Mouse (Mus musculus) heart, postnatal 36 days (tissue): Measurements from ENCODE around the gene Smg6. TPM values are rescaled to one million over a fixed set of nuclear protein-coding genes. Genes with fewer than 3 reads are reported as not detected.

Experiments
- DNase-seq, 2 experiments: peaks; one replicate each; pipeline ENCODE4 v3.0.0; 2021 to 2022
- intact Hi-C: fragments of 180-260 bp; cut with DNase I; formaldehyde crosslinking; loops from one replicate; pipeline ENCODE4 v1.15.1; 2025
- total RNA-seq, 2 experiments: library from RNA; stranded (reverse); gene quantifications; 2 replicates each; pipeline ENCODE4 v1.2.3; 2021

The Smg6 gene
- total RNA-seq, 2 experiments from 2014 or later: 18.2 to 21.0 TPM

DNA sequence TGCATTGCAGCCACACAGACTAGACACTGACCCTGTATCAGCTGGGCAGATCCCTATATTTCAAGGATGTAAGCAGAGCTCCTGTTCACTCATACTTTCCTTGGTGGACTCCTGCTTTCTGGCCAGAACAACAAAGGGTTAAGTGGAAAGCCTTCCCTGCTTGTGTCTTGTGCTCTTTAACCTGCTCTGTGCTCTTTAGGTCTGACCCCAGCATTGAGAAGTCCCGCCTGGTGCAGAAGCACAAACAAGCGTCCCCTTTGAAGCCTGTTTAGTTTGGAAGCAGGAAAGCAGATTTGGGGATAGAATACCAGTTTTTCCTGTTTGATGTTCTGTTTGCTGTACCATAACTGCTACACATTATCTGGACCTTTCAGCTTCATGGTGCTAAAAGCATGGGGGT lies 232.3 kb downstream of the Smg6 start:
- intact Hi-C loops: loop anchor here (2.0 kb wide), 1 partner anchor 21 kb away; no protein-coding TSS in a partner anchor

DNA sequence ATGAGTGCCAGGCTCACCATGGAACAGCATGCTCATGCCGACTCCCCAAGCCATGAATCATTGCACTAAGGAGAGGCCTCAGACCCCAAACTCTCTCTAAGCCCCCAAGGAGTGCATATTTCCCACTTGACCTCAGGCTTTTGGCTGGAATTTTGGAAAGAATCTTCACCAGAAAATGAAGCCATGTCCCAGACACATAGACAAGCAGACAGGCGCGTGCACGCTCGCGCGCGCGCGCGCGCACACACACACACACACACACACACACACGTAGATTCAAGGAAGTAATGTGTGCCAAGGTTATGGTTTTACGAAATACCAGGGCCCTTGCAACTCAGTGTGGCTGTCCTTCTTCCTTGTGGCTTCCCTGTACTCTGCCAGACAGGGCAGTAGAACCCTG lies 232.8 kb downstream of the Smg6 start:
- intact Hi-C loops: no loop called here

More for the DNA sequence above, 232.3 kb downstream of the Smg6 start:
- no peak for DNase-seq

DNA sequence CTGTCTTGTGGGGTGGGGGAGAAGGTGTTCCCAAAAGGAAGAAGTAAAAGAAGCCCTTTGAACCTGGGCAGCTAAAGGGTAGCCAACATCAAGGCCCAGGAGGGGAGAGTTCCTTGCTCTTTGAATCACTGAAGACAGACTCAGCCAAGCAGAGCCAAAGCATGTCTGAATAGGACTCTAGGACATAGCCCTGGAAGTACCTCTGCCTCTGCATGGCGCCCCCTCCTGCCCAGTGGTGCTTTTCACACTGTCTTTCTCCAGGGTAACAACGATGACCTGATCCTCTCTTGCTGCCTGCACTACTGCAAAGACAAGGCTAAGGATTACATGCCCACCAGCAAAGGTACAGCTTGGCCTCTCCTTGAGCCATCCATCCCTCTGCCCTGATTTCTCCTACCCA lies 233.9 kb downstream of the Smg6 start:
- peak; percentile 59 to 70 for DNase-seq
- intact Hi-C loops: no loop called here

More for the DNA sequence above, 232.8 kb downstream of the Smg6 start:
- DNase-seq: peak in 1 of 2 experiments; percentile 42

DNA sequence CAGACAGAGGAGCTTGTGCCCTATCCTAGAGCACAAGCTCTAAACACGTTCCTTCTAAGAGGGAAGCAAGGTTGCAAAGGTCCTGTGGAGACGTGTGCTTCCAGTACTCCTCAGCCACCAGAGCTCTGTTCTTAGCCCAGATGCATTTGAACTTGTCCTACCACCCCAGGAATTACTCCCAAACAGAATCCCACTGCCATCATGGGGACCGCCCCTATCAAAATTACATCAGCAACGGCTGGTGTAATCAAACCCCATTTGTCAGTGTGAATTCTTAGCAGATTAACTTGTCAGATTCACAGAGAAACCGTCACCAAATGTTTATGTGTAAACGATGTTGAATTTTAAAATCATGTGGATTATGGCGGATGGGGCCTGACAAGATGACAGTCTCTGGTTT lies 235.3 kb downstream of the Smg6 start:
- DNase-seq: no peak
- intact Hi-C loops: no loop called here

DNA sequence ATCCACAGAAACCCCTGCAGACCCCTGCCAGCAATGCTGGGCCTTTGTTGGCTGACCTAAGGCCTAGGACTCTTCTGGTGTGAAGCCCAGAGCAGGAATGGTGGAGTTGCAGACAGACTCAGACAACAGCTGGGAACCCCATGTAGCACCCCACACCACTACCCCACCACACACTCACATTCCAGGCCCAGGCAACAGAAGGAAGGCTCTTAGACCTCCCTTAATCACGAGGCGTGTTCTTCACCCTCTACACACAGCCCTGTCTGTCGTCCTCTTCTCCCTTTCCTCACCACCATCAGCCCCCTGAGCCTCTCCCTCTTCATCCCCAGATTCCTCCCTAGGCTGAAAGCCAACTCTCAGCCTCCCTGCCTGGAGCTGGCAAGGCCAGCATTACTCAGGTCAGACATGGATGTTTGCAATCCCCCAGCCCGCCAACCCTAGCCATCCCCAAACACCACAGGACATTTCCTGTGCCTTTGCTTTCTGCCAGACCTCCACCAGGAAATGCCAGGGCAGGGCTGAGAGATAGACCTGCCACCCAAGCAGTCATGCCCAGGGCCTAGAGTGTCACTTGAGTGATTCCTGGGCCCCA lies 235.9 kb downstream of the Smg6 start:
- intact Hi-C loops: no loop called here
- peak in 1 of 2 experiments; percentile 47 for DNase-seq

DNA sequence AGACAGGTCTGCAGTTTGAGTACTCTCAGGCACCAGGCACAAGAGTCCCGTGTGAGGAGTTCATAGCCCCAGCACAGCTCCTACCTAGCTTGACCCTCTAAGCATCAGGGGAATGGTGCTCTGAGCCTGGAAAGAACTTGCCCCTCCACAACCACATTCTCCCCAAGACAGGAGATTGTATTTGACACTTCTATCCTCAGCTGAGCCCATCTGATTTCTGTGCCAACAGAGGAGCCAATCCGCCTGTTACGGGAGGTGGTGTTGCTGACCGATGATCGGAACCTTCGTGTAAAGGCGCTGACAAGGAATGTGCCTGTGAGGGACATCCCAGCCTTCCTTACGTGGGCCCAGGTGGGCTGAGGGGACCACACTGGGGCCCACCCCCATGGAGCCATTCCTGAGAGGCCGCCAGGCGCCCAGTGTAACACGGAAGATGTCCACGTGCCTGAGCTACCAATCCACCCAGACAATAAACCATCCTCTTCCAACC lies 237.0 kb downstream of the Smg6 start:
- no peak for DNase-seq
- intact Hi-C loops: no loop called here

DNA sequence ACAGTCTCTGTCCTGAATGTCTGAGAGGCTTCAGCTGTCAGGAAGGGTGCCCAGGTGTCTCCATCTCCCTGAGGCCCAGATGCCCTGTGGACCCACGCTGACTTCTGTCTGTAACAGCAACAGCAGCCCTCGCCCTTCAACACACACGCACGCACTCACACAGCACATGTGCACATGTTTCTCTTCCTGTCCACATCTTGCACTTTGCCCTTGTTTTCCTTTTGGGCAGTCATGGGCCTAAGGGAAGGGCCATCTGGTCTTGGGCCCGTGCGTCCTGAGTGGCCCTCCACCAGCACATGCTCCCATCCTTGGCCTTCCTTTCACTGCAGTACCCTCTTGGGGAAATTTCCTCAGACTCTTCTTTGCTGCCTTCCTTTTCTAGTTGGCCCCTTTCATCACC lies 237.8 kb downstream of the Smg6 start:
- intact Hi-C loops: no loop called here
- peak in 1 of 2 experiments; percentile 37 for DNase-seq

DNA sequence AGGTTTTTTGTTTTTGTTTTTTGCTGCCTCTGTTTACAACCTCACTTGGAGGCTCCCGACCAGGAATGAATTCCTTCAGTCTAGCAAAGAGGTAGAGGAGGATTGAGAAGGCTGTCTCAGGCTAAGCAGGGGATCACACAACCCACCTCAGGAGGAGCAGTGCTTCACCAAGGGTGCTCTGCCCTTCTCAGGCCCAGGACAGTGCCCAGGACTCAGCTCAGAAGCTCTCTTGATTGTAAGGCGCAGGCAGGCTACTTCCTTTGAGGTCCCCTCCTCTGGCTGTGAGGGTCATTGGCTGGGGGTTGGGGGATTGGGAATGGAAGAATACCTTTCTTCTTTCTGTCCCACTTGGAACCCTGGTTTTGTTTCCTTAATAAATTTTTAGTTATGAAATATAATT lies 238.4 kb downstream of the Smg6 start:
- DNase-seq: no peak
- intact Hi-C loops: loop anchor here (2.0 kb wide), 3 partner anchors 29 to 115 kb away; no protein-coding TSS in a partner anchor

DNA sequence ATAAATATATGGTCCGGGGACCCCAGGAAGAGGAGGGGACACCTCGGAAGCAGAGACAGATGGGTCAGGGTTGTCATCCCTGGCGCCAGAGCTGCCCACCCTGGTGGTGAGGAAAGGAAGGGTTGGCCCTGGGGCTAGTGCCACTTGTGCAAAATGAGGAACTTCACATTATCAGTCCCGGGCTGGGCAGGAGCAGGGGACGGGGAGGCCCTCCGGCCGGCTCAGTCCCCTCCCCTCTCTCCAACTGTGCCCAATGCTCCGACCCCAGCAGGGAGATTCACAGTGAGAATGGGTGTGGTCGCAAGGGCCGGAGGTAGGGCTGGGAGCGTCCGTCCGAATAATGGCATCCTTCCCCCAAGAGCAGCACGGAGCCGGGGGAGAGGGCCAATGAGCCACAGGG lies 239.1 kb downstream of the Smg6 start:
- DNase-seq: peak in 1 of 2 experiments; percentile 56
- intact Hi-C loops: loop anchor here (1.0 to 5.0 kb wide), 6 partner anchors 30 to 337 kb away; partner anchors contain the start of genes Smg6 and Srr

DNA sequence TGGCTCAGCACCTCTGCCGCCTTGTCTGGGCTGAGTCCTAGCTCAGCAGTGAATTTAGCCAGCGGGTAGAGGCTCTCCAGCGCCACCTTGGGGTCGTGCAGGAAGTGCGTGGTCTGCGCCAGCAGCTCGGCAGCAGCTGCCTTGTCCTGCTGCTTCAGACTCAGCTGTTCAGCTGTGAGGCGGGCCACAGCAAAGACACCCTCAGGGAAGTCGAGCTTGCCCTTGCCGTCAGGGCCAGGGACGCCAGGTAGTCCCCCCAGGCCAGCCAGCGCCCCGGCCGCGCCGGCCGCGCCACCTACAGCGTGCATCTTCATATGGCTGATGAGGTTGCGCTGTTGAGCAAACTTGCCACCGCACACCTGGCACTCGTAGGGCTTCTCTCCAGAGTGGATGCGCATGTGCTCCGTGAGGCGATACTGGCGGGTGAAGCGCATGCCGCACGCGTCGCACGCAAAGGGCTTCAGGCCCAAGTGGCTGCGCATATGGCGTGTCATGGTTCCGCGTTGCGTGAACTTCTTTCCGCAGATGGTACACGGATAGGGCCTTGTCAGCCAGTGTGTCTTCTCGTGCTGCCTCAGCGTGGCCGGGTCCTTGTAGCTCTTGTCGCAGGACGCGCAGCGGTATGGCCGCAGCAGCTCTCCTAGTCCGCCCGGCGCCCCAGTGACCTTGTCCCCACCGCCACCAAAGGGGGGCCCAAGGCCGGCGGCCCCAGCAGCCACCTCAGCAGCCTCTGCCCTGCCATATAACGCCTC lies 240.0 kb downstream of the Smg6 start:
- intact Hi-C loops: loop anchor here (1.0 to 5.0 kb wide), 6 partner anchors 31 to 338 kb away; partner anchors contain the start of genes Smg6 and Srr
- peak; percentile 92 to 93 for DNase-seq

DNA sequence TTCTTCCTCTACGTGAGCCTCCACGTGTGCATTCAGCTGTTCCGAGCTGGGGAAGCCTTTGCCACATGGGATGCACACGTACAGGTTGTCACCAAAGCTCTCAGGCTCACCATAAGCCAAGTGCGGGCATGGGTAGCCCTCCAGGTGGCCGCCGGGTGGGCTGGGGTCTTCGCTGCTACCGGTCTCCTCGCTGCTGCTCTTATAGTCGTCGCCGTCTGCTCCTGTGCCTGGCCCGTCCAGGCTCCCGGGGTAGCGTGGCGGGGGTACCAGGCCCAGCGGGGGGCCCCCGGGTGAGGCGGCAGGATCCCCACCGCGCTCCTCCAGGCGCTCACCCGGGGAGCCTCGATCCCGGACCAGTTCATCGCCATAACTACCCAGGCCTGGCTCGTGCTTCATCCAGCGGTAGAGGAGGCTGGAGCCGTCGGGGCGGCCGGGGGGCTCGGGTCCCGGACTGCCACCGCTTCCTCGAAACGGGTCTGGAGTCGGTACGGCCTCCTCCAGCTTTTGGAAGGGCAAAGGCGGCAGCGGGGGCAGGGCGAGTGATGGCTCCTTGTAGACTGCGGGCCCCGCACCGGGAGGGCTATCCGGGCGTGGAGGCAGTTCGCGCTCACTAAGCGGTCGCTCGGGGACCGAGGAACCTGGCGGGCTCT lies 240.7 kb downstream of the Smg6 start:
- intact Hi-C loops: loop anchor here (5.0 kb wide), 2 partner anchors 239 to 339 kb away; partner anchors contain the start of genes Smg6 and Srr

DNA sequence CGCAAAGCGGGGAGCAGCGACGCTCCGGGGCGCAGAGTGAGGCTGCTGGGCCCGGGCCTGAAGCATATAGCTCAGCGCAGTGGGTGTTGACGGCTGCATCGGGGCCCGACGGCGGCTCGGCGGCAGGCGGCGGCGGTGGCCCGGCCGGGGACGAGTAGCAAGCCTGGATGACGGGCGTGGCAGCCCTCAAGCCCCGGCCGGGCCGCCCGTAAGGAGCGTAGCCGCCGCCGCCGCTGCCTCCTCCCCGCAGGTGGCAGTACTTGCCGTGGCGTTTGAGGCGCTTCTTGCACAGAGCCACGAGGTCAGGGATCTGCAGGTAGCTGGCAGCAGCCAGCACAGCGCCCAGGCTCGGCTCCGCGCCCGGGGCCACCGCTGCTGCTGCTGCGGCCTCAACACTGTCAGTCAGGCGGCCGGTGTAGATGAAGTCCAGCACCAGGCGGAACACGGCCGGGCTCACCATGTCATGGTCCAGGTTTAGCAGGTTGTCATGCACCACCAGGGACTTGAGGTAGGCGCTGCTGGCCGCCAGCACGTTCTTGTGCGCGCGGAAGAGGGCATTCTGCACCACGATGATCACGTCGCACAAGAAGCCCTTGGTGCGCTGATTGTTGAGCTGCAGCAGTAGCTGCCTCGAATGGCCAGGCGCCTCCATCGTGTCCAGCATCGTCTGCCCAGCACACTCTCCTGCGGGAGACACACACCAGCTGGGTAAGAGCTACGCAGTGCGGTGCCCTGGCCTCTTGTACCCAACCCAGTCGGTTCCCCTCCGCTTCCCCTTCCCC lies 241.4 kb downstream of the Smg6 start:
- DNase-seq: peak in 1 of 2 experiments; percentile 81
- intact Hi-C loops: loop anchor here (5.0 kb wide), 2 partner anchors 240 to 340 kb away; partner anchors contain the start of genes Smg6 and Srr

More for the DNA sequence above, 240.7 kb downstream of the Smg6 start:
- DNase-seq: peak in 1 of 2 experiments; percentile 76

DNA sequence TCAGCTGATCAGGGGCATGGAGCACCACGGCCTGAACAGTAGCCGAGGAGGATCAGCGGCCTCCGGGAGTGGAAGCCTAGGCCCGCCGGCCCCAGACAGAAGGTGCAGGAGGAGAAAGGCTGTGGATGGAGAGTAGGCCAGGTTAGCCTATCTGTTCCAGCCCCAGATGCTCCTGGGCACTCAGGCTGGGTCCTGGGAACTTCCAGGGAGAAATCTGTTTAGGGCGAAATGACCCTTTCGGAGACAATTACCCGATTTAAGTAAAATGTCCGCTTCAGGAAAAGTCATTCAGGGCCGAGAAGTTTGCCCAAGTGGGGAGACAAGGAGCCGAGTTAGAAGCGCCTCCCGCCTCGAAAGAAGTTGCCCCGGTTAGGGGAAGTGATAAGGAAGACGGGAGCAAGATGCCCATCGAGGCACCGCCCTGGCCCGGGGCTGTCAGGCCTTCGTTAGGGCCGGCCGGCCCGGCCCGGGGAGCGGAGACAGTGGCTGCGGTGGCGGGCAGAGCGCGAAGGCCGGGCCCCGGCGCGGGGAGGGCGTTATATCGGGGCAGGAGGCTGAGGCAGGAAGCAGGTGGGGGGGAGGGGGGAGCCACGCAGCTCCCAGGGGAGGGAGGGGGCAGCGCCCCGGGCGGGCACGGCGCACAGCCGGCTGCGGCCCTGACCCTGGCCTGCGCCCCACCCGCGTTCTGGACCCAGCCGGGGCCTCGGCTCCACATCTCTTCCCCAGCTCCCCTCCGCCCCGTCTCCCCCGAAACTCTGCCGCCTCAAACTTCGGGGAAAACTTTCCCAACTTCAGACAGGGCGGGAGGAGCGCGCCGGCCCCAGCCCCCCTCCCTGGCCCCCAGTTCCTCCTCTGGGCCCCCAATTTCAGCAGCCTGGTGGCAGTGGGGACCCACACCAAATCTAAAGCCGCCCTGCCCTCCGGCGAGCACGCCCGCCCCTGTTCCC lies 242.3 kb downstream of the Smg6 start:
- DNase-seq: peak; percentile 72 to 79

DNA sequence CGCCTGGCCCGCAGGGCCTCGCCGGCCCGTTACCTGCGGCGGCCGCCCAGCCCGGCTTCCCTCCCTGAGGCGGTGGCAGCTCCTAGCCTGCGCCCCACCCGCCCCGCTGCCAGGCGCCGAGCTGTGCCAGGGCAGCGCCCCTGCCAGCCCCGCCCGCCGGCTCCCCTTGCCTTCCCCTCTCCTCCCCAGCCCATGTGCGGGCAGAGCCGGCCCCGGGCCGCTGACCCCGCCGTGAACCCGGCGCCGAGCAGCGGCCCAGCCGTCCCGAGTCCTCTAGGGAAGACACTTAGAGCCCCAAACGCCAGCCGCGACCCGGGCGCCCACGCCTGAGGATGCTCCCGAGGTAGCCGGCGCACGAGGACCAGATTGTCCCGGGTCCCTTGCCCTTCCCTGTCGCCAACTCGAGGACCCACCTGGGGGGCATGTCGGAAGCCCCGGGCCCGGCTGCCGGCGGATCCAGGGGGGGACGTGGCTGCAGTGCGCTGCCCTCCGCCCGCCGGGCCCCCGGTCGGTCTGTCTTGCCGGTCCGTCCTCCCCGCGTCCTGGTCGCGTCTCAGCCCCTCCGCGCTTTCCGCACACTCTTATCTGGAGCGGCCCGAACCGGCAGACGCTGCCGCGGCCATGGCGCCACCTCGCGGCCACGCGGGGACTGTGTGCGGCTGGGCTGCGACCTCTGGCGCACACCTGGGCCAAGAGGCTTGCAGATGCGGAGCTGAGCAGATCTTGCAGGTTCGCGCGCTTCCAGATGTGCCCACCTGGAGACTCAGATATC lies 243.2 kb downstream of the Smg6 start:
- DNase-seq: peak; percentile 91 to 93
- intact Hi-C loops: loop anchor here (1.0 to 5.0 kb wide), 4 partner anchors 187 to 341 kb away; partner anchors contain the start of genes Smg6 and Srr

More for the DNA sequence above, 242.3 kb downstream of the Smg6 start:
- intact Hi-C loops: loop anchor here (5.0 kb wide), 2 partner anchors 241 to 341 kb away; partner anchors contain the start of genes Smg6 and Srr

DNA sequence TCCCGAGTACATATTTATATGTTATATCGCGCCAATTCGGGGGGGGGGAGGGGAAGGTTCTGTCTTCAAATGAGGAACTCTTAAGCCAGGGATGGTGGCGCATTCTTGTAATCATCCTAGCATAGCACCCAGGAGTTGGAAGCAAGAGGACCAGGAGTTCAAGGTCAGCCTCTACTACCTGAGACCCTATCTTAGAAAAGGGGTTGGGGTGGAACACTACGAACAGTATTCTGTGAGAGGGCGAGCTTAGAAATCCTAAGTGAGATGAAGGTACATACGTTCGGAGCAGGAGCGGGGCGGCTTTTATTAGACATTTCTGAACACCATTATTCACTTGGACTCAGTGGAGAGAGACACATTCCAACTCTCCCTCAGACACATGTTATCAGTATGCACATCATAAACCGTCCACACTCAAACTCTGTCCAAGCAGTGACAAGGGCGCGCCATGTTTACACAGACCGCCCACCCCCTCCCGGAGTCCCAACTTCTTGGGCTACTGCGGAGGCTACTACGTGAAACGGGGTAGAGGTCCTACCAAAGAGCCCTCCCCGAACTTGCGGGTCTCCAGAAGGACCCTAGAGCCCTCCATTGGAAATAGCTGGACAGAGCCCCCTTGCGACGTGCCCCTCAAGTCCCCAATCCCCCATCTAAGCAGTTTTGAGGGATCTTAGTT lies 243.9 kb downstream of the Smg6 start, which contains the start of gene Hic1:
TSS of gene Hic1 (minus strand) at position 115 of the 676 bp plus-strand sequence.
- intact Hi-C loops: loop anchor here (1.0 to 5.0 kb wide), 4 partner anchors 188 to 342 kb away; partner anchors contain the start of genes Smg6 and Srr
- DNase-seq: no peak

DNA sequence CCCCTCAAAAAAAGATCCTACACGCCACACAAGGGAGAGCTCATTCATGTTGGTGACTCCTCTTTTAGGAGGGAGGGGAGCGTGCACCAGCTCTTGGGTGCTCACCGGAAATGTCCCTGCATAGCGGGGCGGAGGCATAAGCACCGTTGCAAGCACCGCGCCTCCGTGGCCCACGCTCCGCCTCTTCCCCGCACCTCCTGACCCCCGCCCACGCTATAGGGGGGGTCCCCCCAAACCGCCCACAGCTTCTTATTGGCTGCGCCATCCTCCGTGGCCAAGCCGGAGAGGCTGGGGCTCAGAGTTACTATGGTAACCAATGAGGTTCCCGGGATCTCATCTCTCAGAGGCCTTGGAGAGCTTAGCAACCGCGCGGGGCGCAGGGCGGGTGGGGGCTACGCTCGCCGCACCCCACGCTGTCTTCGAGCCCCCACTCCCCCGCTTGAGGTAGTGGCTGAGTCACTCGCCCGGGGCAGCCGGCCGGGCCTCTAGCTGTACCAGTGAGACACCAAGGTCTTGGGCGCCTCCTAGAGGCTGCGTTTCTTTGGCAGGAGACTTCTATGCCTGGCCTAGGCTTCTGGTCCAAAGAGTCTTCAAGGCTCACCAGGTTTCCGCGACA lies 244.6 kb downstream of the Smg6 start:
- DNase-seq: peak; percentile 95 to 96
- intact Hi-C loops: no loop called here
